Mouse (Mus musculus): ENCODE results near the gene Gm13199. TPM values are rescaled to one million over a fixed set of nuclear protein-coding genes. Genes with fewer than 3 reads are reported as not detected.

Gm13199 gene
- polyA plus RNA-seq, 1 experiment from 2014 or later, result 0.32 TPM

DNA sequence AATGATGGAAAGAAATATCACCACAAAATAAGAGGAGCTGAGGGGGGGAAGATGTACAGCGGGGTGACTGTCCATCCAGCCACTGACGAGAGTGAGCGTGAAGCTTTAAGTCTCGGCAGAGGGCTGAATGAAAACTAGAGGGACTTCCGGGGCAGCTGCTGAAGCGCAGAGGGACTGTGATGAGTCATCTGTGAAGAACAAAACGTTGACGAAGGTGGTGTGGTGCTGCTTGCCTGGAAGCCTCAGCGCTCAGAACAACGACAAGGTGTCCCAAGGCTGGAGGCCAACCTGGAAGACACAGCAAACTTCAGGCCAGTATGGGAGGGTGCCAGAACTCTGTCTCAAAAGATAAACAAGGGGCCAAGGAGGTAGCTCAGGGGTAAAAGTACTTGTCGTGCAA is 21.9 kb downstream of the Gm13199 start:
- 89% methylated on average over 11 of the region's 11 CpGs for WGBS
- H3K9me3 ChIP-seq (ENCODE audit: control insufficient read depth, low read length), result no peaks in the 10 kb centered on the region

DNA sequence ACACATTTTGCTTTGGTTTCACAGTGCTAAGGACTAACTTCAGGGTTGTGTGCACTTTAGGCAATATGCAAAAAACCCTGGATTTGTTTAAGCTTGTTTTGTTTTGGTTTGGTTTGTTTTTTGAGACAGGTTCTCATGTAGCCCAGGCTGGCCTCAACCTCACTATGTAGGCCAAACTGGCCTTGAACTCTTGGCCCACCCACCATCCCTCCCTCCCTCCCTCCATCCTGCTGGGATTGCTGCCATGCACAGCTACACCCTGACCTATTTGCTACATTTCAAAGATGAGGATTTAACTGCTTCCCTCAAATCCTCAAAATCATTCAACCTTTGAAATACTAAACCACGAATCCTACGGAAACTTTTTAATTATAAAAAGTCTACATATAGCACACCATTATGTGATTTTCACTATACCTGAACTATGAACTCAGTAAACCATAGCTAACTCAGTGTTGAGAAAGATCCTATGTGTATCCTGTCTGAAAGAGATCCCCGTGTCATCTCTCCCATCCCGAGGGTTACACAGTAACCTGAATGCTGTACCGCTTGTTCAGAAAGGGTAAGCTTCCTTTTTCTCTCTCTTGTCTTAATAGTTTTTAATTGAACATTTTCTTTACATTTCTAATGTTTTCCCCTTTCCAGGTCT is 37.3 kb downstream of the Gm13199 start:
- no peak overlapping the region for H3K4me2 ChIP-seq (replicated peaks; ENCODE audit: low read depth)
- DNase-seq (ENCODE audit: low spot score) (no peak), ATAC-seq (ENCODE audit: low FRiP score, low TSS enrichment) (no peak)
- no peak overlapping the region for H3K4me3 ChIP-seq (ENCODE audit: low read depth, low read length)
- H3K4me1 ChIP-seq (replicated peaks; ENCODE audit: control insufficient read depth, insufficient read depth), result no peaks in the 10 kb centered on the region
- peaks cover 8% of the 10 kb centered on the region; the same call in 1 of the 2 replicates for H3K36me3 ChIP-seq (ENCODE audit: control insufficient read depth, insufficient read depth, low read length)
- H3K9me3 ChIP-seq (ENCODE audit: control insufficient read depth, low read length), result no peaks in the 10 kb centered on the region
- no peak overlapping the region for H3K27ac ChIP-seq (replicated peaks)
- no peak for TF ChIP-seq CTCF (IDR thresholded peaks at IDR 0.05; ENCODE audit: low read depth)
- TF ChIP-seq EP300 (optimal IDR thresholded peaks at IDR 0.05), result no peak
- no peak overlapping the region for H3K9ac ChIP-seq (ENCODE audit: low read length)
- no peaks in the 10 kb centered on the region for H3K27me3 ChIP-seq (ENCODE audit: control insufficient read depth, insufficient read depth, low read length)
- 93% methylated on average over 5 of the region's 5 CpGs for WGBS

More for the DNA sequence above, 21.9 kb downstream of the Gm13199 start:
- TF ChIP-seq CTCF (IDR thresholded peaks at IDR 0.05; ENCODE audit: low read depth), result no peak
- TF ChIP-seq EP300 (optimal IDR thresholded peaks at IDR 0.05), result no peak
- ATAC-seq (ENCODE audit: low FRiP score, low TSS enrichment), result no peak
- no peak overlapping the region for H3K27ac ChIP-seq (replicated peaks)
- H3K27me3 ChIP-seq (ENCODE audit: control insufficient read depth, insufficient read depth, low read length), result no peaks in the 10 kb centered on the region
- H3K4me3 ChIP-seq (ENCODE audit: low read depth, low read length), result no peak overlapping the region
- no peaks in the 10 kb centered on the region for H3K4me1 ChIP-seq (replicated peaks; ENCODE audit: control insufficient read depth, insufficient read depth)
- H3K9ac ChIP-seq (ENCODE audit: low read length), result no peak overlapping the region
- peaks cover 4% of the 10 kb centered on the region; the same call in 1 of the 2 replicates for H3K36me3 ChIP-seq (ENCODE audit: control insufficient read depth, insufficient read depth, low read length)
- DNase-seq (ENCODE audit: low spot score), result no peak
- H3K4me2 ChIP-seq (replicated peaks; ENCODE audit: low read depth), result no peak overlapping the region

DNA sequence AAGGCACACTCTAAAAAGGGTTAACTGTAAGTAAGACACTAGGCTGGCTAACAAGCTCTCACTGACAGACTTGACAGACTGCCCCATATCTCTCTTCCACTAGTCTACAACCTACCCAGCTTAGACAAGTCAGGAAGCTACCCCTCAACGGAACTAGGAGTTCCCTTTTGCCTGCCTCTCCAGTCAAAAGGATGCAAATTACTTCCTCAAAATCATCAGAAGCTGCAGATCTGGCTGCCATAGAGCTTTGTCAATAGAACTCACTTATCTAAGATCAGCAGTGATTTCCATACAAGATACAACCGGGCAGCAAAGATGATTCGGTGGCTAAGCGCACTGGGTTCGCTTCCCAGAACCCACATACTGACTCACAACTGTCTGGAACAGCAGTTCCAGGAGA is 38.0 kb downstream of the Gm13199 start:
- Histone ChIP-seq H3K4me1 (replicated peaks; ENCODE audit: control insufficient read depth, insufficient read depth) (no peaks in the 10 kb centered on the region), H3K4me3 (ENCODE audit: low read depth, low read length) (no peak overlapping the region), H3K9ac (ENCODE audit: low read length) (no peak overlapping the region), H3K9me3 (ENCODE audit: control insufficient read depth, low read length) (no peaks in the 10 kb centered on the region), H3K4me2 (replicated peaks; ENCODE audit: low read depth) (no peak overlapping the region), H3K27me3 (ENCODE audit: control insufficient read depth, insufficient read depth, low read length) (no peaks in the 10 kb centered on the region), H3K27ac (replicated peaks) (no peak overlapping the region), H3K36me3 (ENCODE audit: control insufficient read depth, insufficient read depth, low read length) (peaks cover 10% of the 10 kb centered on the region; the same call in 1 of the 2 replicates)
- no peak for ATAC-seq (ENCODE audit: low FRiP score, low TSS enrichment)
- TF ChIP-seq EP300 (optimal IDR thresholded peaks at IDR 0.05), result no peak
- no peak for TF ChIP-seq CTCF (IDR thresholded peaks at IDR 0.05; ENCODE audit: low read depth)
- no peak for DNase-seq (ENCODE audit: low spot score)
- WGBS, result 63% methylated on average over 5 of the region's 5 CpGs

DNA sequence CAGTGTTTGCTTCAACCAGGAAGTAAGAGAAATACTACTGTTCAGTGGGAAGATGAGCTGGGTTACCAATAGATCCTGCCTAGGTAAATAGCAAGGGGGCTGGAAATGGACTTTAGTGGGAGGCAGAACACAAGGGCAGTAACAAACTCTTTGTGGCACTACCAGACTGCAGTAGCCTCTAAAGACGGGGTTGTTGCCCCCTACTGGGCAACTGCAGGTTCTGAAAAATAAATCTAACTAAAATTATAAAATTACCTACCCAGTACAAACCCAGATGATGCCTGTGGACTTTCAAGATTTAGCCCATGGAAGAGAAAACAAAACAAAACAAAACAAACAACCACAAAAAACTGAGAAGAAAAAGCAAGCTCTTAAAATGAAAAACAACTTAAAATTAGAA is 38.5 kb downstream of the Gm13199 start:
- no peak overlapping the region for H3K9ac ChIP-seq (ENCODE audit: low read length)
- no peaks in the 10 kb centered on the region for H3K4me1 ChIP-seq (replicated peaks; ENCODE audit: control insufficient read depth, insufficient read depth)
- H3K4me2 ChIP-seq (replicated peaks; ENCODE audit: low read depth), result no peak overlapping the region
- H3K4me3 ChIP-seq (ENCODE audit: low read depth, low read length), result no peak overlapping the region
- DNase-seq (ENCODE audit: low spot score) (no peak), ATAC-seq (ENCODE audit: low FRiP score, low TSS enrichment) (no peak)
- H3K27me3 ChIP-seq (ENCODE audit: control insufficient read depth, insufficient read depth, low read length), result no peaks in the 10 kb centered on the region
- peaks cover 12% of the 10 kb centered on the region for H3K36me3 ChIP-seq (ENCODE audit: control insufficient read depth, insufficient read depth, low read length)
- H3K27ac ChIP-seq (replicated peaks), result no peak overlapping the region
- no peaks in the 10 kb centered on the region for H3K9me3 ChIP-seq (ENCODE audit: control insufficient read depth, low read length)
- peak; percentile 64 for TF ChIP-seq CTCF (IDR thresholded peaks at IDR 0.05; ENCODE audit: low read depth)
- TF ChIP-seq EP300 (optimal IDR thresholded peaks at IDR 0.05), result no peak
- WGBS, result 26% methylated on average over 1 of the region's 1 CpGs

DNA sequence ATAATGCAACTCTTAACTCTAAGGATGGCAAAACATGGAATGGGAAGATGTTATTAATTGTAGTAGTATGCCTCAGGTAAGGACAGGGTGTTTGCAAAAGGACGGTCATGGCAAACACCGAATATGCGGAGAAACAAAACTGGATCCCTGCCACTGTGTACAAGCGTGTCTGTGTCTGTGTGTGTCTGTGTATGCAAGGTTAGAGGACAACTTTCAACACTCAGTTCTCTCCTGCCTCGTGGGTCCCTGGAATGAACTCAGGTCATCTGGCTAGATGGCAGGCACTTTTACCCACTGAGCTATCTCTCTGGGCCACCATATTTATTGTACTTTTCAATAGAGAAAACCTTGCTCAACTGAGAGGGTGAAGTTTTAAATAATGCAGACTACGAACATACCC is 40.3 kb downstream of the Gm13199 start:
- H3K9ac ChIP-seq (ENCODE audit: low read length), result no peak overlapping the region
- peaks cover 16% of the 10 kb centered on the region for H3K36me3 ChIP-seq (ENCODE audit: control insufficient read depth, insufficient read depth, low read length)
- DNase-seq (ENCODE audit: low spot score), result no peak
- H3K9me3 ChIP-seq (ENCODE audit: control insufficient read depth, low read length), result no peaks in the 10 kb centered on the region
- no peak for ATAC-seq (ENCODE audit: low FRiP score, low TSS enrichment)
- H3K4me2 ChIP-seq (replicated peaks; ENCODE audit: low read depth), result no peak overlapping the region
- H3K27me3 ChIP-seq (ENCODE audit: control insufficient read depth, insufficient read depth, low read length), result no peaks in the 10 kb centered on the region
- H3K4me1 ChIP-seq (replicated peaks; ENCODE audit: control insufficient read depth, insufficient read depth), result no peaks in the 10 kb centered on the region
- H3K27ac ChIP-seq (replicated peaks), result no peak overlapping the region
- 89% methylated on average over 6 of the region's 6 CpGs for WGBS
- TF ChIP-seq CTCF (IDR thresholded peaks at IDR 0.05; ENCODE audit: low read depth), result no peak
- TF ChIP-seq EP300 (optimal IDR thresholded peaks at IDR 0.05), result no peak
- no peak overlapping the region for H3K4me3 ChIP-seq (ENCODE audit: low read depth, low read length)

DNA sequence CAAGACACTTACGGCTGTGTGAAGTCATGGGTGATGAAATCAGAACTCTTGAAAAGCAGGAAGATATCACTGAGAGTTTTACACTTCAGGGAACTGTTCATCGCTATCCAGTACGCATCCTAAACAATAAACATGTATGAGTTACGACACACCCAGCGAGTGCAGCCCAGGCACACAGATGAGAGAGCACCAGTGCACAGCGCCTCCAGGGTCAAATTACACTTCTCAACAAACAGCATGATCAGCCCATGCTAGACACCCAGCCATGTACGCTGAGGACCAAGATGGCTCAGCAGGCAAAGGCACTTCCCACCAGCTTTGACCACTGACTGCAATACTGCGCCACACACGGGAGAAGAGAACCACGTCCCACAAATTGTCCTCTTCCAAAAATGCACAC is 41.5 kb downstream of the Gm13199 start:
- WGBS, result 85% methylated on average over 10 of the region's 10 CpGs
- DNase-seq (ENCODE audit: low spot score), result no peak
- peaks cover 18% of the 10 kb centered on the region for H3K36me3 ChIP-seq (ENCODE audit: control insufficient read depth, insufficient read depth, low read length)

More for the DNA sequence above, 41.5 kb downstream of the Gm13199 start:
- Histone ChIP-seq H3K4me1 (replicated peaks; ENCODE audit: control insufficient read depth, insufficient read depth) (no peaks in the 10 kb centered on the region), H3K4me3 (ENCODE audit: low read depth, low read length) (no peak overlapping the region), H3K27ac (replicated peaks) (no peak overlapping the region), H3K4me2 (replicated peaks; ENCODE audit: low read depth) (no peak overlapping the region), H3K27me3 (ENCODE audit: control insufficient read depth, insufficient read depth, low read length) (no peaks in the 10 kb centered on the region), H3K9ac (ENCODE audit: low read length) (no peak overlapping the region), H3K9me3 (ENCODE audit: control insufficient read depth, low read length) (no peaks in the 10 kb centered on the region)
- no peak for TF ChIP-seq CTCF (IDR thresholded peaks at IDR 0.05; ENCODE audit: low read depth)
- TF ChIP-seq EP300 (optimal IDR thresholded peaks at IDR 0.05), result no peak
- no peak for ATAC-seq (ENCODE audit: low FRiP score, low TSS enrichment)

Other genes with a start within 250 kb of the Gm13199 start
- 6.7 and 8.4 TPM in 2 replicates for gene Camk1d, start 148.4 kb downstream of the Gm13199 start, polyA plus RNA-seq (2015; fragmentation: Nextera tagmentation; extraction: Ambion mirVana)
- 27.2 and 29.1 TPM in 2 replicates for gene Nudt5, start 17.9 kb downstream of the Gm13199 start, polyA plus RNA-seq (2015; fragmentation: Nextera tagmentation; extraction: Ambion mirVana)
- gene Cdc123, start 17.8 kb downstream of the Gm13199 start, polyA plus RNA-seq (2015; fragmentation: Nextera tagmentation; extraction: Ambion mirVana), result 168 and 184 TPM in 2 replicates
- gene Sec61a2, start 32.5 kb upstream of the Gm13199 start, polyA plus RNA-seq (2015; fragmentation: Nextera tagmentation; extraction: Ambion mirVana), result 19.6 and 21.8 TPM in 2 replicates
- 0.65 TPM in 2 replicates for gene Dhtkd1, start 79.9 kb upstream of the Gm13199 start, polyA plus RNA-seq (2015; fragmentation: Nextera tagmentation; extraction: Ambion mirVana)
- 4.9 and 5.3 TPM in 2 replicates for gene Upf2, start 88.5 kb upstream of the Gm13199 start, polyA plus RNA-seq (2015; fragmentation: Nextera tagmentation; extraction: Ambion mirVana)

Data from stomach, postnatal 0 days (tissue).